In the genomic region with DNA sequence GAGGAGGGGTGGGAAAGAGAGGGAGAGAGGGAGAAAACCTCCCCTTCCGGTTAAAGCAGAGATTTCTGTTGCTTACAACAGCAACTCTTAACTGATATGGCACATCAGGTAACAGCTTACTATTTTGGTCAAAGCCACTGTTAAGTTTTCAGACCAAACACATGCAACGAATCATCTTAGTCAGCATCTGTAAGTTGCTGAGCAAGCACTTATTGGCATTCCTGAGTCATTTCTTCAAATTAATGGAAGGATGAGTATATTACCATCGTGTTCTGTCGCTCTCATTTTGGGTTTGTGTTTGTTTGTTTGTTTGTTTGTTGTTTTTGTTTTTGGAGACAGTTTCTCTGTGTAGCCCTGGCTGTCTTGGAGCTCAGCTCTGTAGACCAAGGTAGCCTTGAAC, we compare ENCODE assay signal across 19 mouse cellular contexts.
"Had no signal": no experiment of that assay in that cellular context is flagged by ENCODE, and none has a peak within 500 bp of the region (broad histone marks: within the 10 kb centered on the region; RNA-seq: fewer than 3 reads in every experiment).

No protein-coding gene starts in this region.

- ATAC-seq: midbrain, embryonic 16.5 days had no signal

- H3K27ac ChIP-seq: midbrain, embryonic 10.5 days; midbrain, embryonic 12.5 days; neural tube, embryonic 13.5 days; neural tube, embryonic 15.5 days had no signal

- H3K27me3 ChIP-seq: midbrain, embryonic 12.5 days; neural tube, embryonic 13.5 days; neural tube, embryonic 15.5 days had no signal

- H3K9me3 ChIP-seq: midbrain, embryonic 10.5 days; midbrain, embryonic 12.5 days; neural tube, embryonic 13.5 days; neural tube, embryonic 15.5 days had no signal

- H3K9ac ChIP-seq: lung, embryonic 14.5 days; midbrain, embryonic 12.5 days; neural tube, embryonic 13.5 days; neural tube, embryonic 15.5 days had no signal

- H3K36me3 ChIP-seq: midbrain, embryonic 10.5 days; midbrain, embryonic 12.5 days; neural tube, embryonic 13.5 days; neural tube, embryonic 15.5 days had no signal

- H3K4me3 ChIP-seq: midbrain, embryonic 10.5 days; midbrain, embryonic 12.5 days; myocyte; neural tube, embryonic 13.5 days; neural tube, embryonic 15.5 days had no signal

- H3K4me1 ChIP-seq: midbrain, embryonic 10.5 days had no signal

- H3K4me2 ChIP-seq: lung, embryonic 14.5 days; midbrain, embryonic 12.5 days; neural tube, embryonic 13.5 days; neural tube, embryonic 15.5 days had no signal

- DNase-seq: lung, adult 18-20 months; lung, embryonic 14.5 days; lung, postnatal 10 days; lung, postnatal 4 days; midbrain, embryonic 14.5 days; retina, postnatal 1 day; right cerebral cortex, adult 18-20 months; right cerebral cortex, postnatal 25 days; right cerebral cortex, postnatal 4 days; spleen, adult 18-20 months; thymus, adult 2 months; thymus, postnatal 25 days; thymus, postnatal 4 days had no signal
